Mouse (Mus musculus) mouse trophoblast stem cell (cell line): Measurements from ENCODE around the gene Rbm47.

ENCODE experiments used
- in situ Hi-C, 2 experiments: fragments of 300-500 bp; cut with MseI, MboI; formaldehyde crosslinking; loops; 2 replicates in 1 of 2; 3 replicates in 1 of 2; pipeline ENCODE4 v1.15.1; 2025

The Rbm47 gene

GRCm38 (mm10) chr5:66165748-66166147 is 7.2 kb downstream of the Rbm47 start:
- in situ Hi-C loops: no loop called here

DNA sequence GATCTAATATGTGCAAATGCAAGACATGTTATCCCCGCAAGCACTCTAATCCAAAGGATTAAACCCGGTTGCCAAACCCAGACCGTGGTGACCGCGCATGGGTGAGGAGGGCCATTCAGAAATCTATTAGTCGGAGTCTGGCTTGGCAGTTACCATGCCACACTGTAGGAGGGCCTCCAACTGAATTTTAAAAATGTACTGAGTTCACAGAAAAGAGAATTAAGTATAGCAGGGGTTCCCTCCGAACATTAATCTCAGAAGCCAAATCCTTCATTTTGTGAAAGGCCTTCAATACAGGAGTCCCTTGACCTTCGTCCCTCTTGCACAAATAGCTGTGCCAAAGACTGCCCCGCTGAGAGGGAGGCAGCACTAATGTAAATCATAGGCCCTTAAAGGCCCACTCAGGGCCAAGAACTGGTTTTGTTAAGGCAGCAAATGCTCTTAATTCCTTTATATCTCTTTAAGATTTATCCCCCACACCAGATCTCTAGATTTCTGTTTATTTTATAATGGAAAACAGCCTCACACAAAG is 16.4 kb downstream of the Rbm47 start:
- in situ Hi-C loops: no loop called here

DNA sequence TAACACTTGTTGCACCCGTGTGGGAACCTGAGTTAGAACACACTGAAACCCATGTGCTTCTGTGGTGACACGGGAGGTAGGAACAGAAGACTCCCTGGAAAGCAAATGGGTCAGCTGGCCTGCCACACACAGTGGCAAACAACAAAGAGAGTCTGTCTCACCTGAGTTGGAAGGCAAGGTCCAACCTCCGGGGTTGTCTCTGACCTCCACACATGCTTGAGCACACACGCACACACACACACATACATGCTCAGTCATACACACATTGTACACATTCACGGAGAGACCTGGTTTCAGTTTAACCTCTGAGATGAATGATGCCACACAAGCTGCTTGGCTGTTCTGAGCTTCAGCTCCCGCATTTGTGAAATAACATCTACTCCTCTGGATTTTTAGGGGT is 18.3 kb downstream of the Rbm47 start:
- in situ Hi-C loops: no loop called here

GRCm38 (mm10) chr5:66153486-66153885 is 19.4 kb downstream of the Rbm47 start:
- in situ Hi-C loops: no loop called here

DNA sequence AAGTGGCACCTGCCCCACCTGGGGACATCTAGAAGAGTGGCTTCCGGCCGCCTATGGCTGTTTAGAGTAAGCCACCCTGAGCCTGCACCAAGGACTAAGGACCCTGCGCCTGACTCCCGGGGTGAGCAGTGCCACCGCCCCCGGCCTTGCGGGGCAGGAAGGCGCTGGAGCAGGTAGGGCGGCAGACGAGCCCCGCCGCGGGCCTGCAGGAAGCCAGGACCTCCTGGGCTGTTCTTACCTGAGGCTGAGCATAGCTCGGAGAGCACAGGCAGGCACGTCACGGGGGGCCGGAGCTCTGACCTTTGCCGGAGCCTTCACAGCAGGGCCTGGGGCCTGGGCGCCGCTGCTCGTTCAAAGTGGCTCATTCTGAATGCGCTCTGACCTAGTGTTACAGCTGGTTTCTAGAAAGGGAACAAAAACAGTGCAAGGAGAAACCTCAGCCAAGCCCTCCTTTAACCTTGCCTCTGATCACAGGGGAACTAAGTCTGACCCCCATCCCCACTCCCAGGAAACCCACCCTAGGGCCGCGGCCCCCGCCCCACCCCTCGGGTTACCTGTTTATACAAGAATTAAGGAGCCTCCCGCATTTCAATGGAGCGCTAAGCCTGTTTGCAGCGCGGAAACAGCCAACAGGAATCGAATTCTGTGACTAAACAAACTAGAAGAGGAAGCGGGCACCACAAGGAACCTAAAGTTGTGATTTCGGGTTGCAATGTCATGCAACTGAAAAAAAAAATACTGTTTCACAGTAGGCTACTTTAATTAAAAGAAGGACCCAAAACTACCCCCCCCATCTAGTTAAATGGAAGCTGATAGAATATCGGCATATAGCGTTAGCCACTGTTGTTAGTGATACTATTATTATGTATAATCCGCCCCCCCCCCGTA is 21.4 kb downstream of the Rbm47 start:
- in situ Hi-C loops: no loop called here

GRCm38 (mm10) chr5:66150706-66151300 is 22.1 kb downstream of the Rbm47 start:
- in situ Hi-C loops: no loop called here

GRCm38 (mm10) chr5:66150106-66150705 is 22.7 kb downstream of the Rbm47 start:
- in situ Hi-C loops: no loop called here

DNA sequence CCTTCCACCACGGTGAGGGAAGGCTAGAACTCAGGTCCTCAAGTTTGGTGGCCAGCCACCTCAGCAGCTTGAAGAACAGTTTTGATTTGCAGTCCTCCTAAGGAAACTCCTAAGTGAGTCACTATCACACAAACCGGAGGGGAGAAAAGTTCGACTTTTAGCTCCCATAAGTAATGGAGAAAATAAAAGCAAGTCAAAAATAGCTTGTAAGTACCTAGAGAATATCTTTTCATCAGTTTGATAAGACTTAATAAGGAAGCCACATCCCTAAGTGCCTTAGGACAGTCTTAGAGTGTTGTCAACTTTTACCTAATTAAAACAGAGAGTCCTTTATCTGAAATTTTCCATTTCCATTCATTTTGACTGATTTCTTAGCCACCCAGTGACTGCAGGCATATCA is 23.3 kb downstream of the Rbm47 start:
- in situ Hi-C loops: no loop called here

DNA sequence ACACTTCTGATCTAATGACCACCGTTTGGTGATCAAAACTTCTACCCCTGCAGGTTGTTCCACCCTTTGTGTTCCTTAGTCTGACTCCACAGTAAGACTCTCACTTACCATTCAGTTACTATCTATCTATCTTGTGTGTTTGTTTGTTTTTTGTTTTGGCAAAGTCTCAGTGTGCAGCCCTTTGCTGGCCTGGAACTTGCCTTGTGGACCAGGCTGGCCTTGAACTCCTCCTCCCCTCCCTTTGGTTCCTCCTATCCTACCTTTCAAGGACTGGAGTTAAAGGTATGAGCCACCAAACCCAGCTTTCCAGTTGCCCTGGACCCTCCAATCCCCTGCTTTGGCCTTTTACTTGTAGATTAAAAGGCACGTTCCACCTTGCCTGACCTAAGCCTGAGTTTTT is 23.8 kb downstream of the Rbm47 start:
- in situ Hi-C loops: no loop called here

DNA sequence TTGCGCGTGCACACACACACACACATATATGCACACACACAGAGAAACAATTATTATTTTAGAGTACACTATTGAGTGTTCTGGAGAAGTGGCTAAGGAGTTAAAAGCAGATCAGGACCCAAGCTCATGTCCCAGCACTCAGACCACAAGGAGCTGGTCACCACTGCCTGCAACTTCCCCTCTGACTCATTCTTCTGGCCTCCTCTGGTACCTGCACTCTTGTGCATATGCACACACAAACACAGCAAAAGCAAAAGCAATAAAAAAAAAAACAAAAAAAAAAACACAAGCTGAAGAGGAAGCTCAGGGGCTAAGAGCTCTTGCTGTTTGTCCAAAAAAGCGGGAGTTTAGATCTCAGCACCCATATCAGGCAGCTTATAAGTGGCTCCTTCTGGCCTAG is 25.6 kb downstream of the Rbm47 start:
- in situ Hi-C loops: no loop called here

DNA sequence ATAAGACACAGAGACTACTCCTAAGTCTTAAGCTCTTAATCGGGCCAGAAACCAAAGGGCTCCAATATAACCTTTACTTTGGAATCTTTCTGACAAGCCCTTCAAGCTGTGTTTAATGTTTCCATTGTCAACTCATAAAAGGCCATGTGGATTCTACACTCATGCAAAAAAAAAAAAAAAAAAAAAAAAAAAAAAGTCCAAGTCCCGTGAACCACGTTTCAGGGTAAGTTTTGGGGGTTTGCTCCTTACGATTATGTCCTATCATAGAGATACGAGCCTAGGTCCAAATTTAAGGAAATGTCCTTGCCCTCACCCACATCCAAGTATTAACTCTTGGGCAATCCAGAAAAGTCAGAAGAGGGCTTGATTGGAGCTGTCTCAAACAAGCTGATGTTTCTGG is 27.3 kb downstream of the Rbm47 start:
- in situ Hi-C loops: no loop called here

GRCm38 (mm10) chr5:66143093-66144032 is 29.6 kb downstream of the Rbm47 start:
- in situ Hi-C loops: no loop called here

DNA sequence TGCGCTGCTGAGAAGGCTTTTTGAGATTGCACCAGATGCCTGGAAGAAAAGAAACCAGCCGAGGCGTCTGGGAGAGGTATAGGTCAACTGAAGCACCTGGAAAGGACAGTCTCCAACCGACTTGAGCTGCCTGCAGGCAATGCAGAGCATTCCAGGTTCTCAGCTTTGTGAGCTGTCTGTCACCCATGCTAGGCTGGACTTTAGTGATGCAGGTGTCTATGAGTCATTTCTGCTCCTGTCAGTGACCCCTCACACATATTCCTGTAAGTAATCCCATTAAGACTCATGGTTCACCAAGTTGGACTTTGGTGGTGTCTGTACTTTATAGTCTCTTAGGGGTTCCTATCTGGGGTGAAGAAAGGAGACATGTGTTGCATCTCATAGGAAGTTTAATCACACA is 31.4 kb downstream of the Rbm47 start:
- in situ Hi-C loops: no loop called here

DNA sequence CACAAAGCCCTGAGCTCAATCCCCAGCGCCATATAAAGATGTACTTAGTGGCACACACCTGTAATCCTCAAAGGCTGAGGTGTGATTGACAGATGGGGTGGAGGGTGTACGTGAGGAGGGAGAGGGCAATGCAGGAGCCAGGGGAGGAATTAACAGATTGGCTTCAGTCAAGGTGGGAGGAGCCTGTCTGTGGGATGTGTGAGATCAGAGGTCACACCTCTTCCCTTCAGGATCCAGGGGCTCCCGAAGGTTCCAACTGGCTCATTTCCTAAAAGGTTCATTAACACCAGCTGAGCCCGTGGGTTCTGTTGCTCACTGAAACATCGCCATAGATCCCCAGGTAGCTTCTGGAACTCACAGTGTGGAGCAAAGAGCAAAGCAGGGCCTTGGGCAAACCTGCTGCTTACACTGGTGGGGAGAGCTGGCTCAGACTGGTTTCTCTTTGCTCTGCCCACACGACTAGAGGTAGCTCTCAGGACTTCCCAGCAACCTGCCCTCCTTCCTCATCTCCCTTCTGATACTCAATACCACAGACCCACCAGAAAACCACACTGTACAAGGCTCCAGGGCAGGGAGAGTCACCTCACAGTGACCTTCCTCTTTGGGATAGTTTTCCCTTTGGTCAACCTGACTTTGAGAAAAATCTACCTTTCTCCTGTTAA is 33.2 kb downstream of the Rbm47 start:
- in situ Hi-C loops: no loop called here

DNA sequence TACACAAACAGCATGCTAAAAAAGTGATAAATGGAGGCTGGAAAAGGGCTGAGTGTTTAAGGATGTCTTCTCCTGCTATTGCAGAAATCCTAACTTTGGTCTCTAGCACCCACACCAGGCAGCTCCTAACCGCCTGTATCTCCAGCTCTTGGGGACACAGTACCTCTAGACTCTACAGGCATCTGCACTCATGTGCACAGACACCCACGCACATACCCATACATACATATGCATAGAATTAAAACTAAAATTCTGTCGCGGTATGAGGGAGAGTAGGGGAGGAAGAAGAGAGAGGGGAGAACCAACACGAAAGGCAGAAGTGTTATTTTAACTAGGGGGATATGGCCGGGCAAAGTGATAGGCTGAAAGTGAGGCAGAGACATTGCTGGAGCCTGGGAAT is 33.7 kb downstream of the Rbm47 start:
- in situ Hi-C loops: no loop called here

DNA sequence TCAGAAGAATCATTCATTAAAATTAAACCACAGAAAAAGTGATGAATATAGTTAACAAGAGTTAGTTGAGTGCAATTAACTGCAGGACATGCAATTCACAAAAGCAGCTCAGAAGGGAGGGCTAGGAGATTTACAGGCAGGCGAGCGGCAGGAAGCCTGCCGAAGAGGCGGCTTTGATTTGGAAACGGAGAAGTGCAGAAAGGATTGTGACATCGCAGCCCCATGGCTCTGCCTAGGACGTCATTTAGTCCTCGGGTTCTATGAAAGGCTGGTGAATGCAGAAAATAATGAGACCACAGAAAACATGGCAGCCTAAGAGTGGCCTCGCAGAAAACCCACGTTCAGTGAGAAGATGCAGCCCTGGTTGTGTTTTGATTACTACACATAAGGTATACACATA is 34.3 kb downstream of the Rbm47 start:
- in situ Hi-C loops: no loop called here

DNA sequence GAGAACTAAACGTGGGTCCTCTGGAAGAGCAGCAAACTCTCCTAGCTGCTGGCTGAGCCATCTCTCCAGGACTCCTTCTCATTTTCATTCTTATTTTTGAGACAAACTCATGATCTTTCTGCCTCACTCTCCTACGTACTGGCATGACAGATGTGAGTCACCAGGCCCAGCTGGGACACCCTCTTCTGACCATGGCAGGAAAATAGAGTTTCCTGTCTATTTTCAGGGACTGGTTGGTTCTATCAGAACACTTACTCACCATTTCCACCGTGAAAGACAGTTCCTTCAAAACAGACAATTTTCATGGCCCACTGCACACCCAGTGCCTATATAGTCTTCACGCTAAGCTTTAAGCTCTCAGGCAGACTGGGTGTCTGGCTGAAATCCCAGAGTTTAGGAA is 35.7 kb downstream of the Rbm47 start:
- in situ Hi-C loops: no loop called here

GRCm38 (mm10) chr5:66135853-66136210 is 37.1 kb downstream of the Rbm47 start:
- in situ Hi-C loops: no loop called here

GRCm38 (mm10) chr5:66135161-66135852 is 37.6 kb downstream of the Rbm47 start:
- in situ Hi-C loops: no loop called here

GRCm38 (mm10) chr5:66134578-66134977 is 38.3 kb downstream of the Rbm47 start:
- in situ Hi-C loops: no loop called here

DNA sequence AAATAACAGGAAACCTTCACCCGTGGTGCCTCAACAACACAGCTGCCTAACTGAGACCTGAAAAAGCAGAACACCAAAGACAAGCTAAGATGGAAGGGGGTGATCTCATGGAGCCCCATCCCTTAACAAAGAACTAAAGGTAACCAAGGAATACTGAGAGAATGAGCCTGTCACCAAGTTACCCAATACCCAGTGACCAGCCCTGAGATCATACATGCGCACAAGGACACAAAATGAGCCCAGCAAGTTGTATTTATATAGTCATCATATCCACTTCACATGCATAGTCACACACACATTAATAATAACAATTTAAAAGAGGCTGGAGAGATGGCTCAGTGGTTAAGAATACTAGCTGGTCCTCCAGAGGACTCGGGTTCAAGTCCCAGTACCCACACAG is 44.0 kb downstream of the Rbm47 start:
- in situ Hi-C loops: no loop called here
